Mouse (Mus musculus) ovary, postnatal 10 days (tissue): ENCODE results near the gene Pkp3.

Experiments used
- DNase-seq: peaks from one replicate; pipeline ENCODE4 v3.0.0; 2022; ENCODE audit warnings: low spot score

Gene Pkp3

GRCm38 (mm10) chr7:141094487-141095205 lies 16.6 kb downstream of the Pkp3 start:
- no peak for DNase-seq

- DNase-seq, result no peak
These were observed 18.0 kb downstream of the Pkp3 start for GRCm38 (mm10) chr7:141096021-141096420.

- no peak for DNase-seq
These were observed 18.6 kb downstream of the Pkp3 start for GRCm38 (mm10) chr7:141096649-141097056.

- no peak for DNase-seq
These were observed 19.2 kb downstream of the Pkp3 start for GRCm38 (mm10) chr7:141097177-141097576.

GRCm38 (mm10) chr7:141099911-141100691 lies 22.1 kb downstream of the Pkp3 start, which contains the start of gene Sigirr:
Sigirr (minus strand) TSS chr7:141100572.
- no peak for DNase-seq

GRCm38 (mm10) chr7:141103161-141103560 lies 25.1 kb downstream of the Pkp3 start:
- no peak for DNase-seq

- DNase-seq, result no peak
These were observed 37.9 kb downstream of the Pkp3 start for GRCm38 (mm10) chr7:141115874-141116273.

GRCm38 (mm10) chr7:141117636-141118035 lies 39.6 kb downstream of the Pkp3 start, which contains the start of gene Ano9:
Ano9 (minus strand) TSS chr7:141117806.
- no peak for DNase-seq

GRCm38 (mm10) chr7:141119487-141119886 lies 41.5 kb downstream of the Pkp3 start:
- DNase-seq, result no peak

GRCm38 (mm10) chr7:141120605-141121004 lies 42.6 kb downstream of the Pkp3 start:
- DNase-seq, result no peak

- no peak for DNase-seq
These were observed 43.1 kb downstream of the Pkp3 start for GRCm38 (mm10) chr7:141121051-141121531.

- no peak for DNase-seq
These were observed 44.2 kb downstream of the Pkp3 start, which contains the start of gene Ptdss2 for GRCm38 (mm10) chr7:141122245-141122644. Ptdss2 (plus strand) TSS chr7:141122382.

GRCm38 (mm10) chr7:141122689-141123516 lies 44.9 kb downstream of the Pkp3 start:
- DNase-seq, result peak; percentile 74

- no peak for DNase-seq
These were observed 45.5 kb downstream of the Pkp3 start for GRCm38 (mm10) chr7:141123517-141123856.

GRCm38 (mm10) chr7:141131024-141131820 lies 53.2 kb downstream of the Pkp3 start:
- peak; percentile 65 for DNase-seq

- DNase-seq, result no peak
These were observed 54.1 kb downstream of the Pkp3 start for GRCm38 (mm10) chr7:141131904-141132755.
